In genomic region chr7:29070364-29071168, GRCm38 (mm10) we compare ENCODE assay signal across 11 mouse cellular contexts. TPM values are rescaled to one million over a fixed set of nuclear protein-coding genes. Genes with fewer than 3 reads are reported as not detected.
DNase-seq lines count a peak whose midpoint lies in the region; ATAC-seq lines count a peak whose summit lies in the region.
"Had no signal": no experiment of that assay in that cellular context is flagged by ENCODE, and none has a peak within 500 bp of the region (broad histone marks: within the 10 kb centered on the region; RNA-seq: fewer than 3 reads in every experiment).

No protein-coding gene starts in this region.

- H3K27me3 ChIP-seq in forebrain, embryonic 16.5 days (replicated peaks; ENCODE audit: control insufficient read depth, insufficient read depth, low read length), result no peaks in the 10 kb centered on the region
- peaks cover 46% of the 10 kb centered on the region for H3K27me3 ChIP-seq in liver, embryonic 11.5 days (replicated peaks; ENCODE audit: control insufficient read depth, insufficient read depth, low read length)

- no peak overlapping the region; the same call in 1 of the 2 replicates for H3K9ac ChIP-seq in forebrain, embryonic 16.5 days (replicated peaks; ENCODE audit: low read depth, low read length)
- no peak overlapping the region for H3K9ac ChIP-seq in liver, embryonic 11.5 days (ENCODE audit: low read depth, low read length)
- H3K9ac ChIP-seq: intestine, embryonic 15.5 days; lung, embryonic 14.5 days had no signal

- peak; percentile 45 to 62 for DNase-seq in right cerebral cortex, postnatal 10 days (ENCODE audit: low spot score in 2 of 2)
- no peak for DNase-seq in right cerebral cortex, postnatal 14 days
- DNase-seq in layer of hippocampus, postnatal 36 days, result peak; percentile 38 to 42
- DNase-seq in urinary bladder, adult 18-20 months (ENCODE audit: low spot score in 2 of 2), result no peak
- no peak for DNase-seq in cerebellum, adult 11 months
- no peak for DNase-seq in liver, embryonic 11.5 days (ENCODE audit: low spot score)
- DNase-seq: cerebellum, adult 2 months had no signal

- peaks cover 34% of the 10 kb centered on the region for H3K4me1 ChIP-seq in forebrain, embryonic 16.5 days (replicated peaks; ENCODE audit: control insufficient read depth, insufficient read depth, low read length)
- 0 out of 2 replicates have a peak, but pooled peaks cover 2% of the 10 kb centered on the region for H3K4me1 ChIP-seq in liver, embryonic 11.5 days (replicated peaks; ENCODE audit: control insufficient read depth, insufficient read depth, low read length)

- peak overlapping the region; percentile 48 for H3K4me3 ChIP-seq in forebrain, embryonic 16.5 days (replicated peaks; ENCODE audit: low read length)
- no peak overlapping the region for H3K4me3 ChIP-seq in liver, embryonic 11.5 days (ENCODE audit: low read depth, low read length)
- H3K4me3 ChIP-seq: erythroblast, embryonic 14.5 days had no signal

- peak; percentile 85 for ATAC-seq in forebrain, embryonic 16.5 days
- no peak for ATAC-seq in liver, embryonic 11.5 days (replicated peaks; ENCODE audit: low FRiP score)

- 12% methylated on average over 12 of the region's 12 CpGs for WGBS in forebrain, embryonic 16.5 days
- WGBS in liver, embryonic 11.5 days, result 71% methylated on average over 12 of the region's 12 CpGs

- no peaks in the 10 kb centered on the region for H3K36me3 ChIP-seq in forebrain, embryonic 16.5 days (ENCODE audit: control insufficient read depth, insufficient read depth)
- H3K36me3 ChIP-seq in liver, embryonic 11.5 days (ENCODE audit: control insufficient read depth, insufficient read depth, low read length), result no peaks in the 10 kb centered on the region
- H3K36me3 ChIP-seq: intestine, embryonic 15.5 days had no signal

- peak overlapping the region; percentile 69 for H3K4me2 ChIP-seq in forebrain, embryonic 16.5 days (ENCODE audit: low read length)
- H3K4me2 ChIP-seq in liver, embryonic 11.5 days, result no peak overlapping the region

- H3K27ac ChIP-seq in forebrain, embryonic 16.5 days (ENCODE audit: low read length), result peak overlapping the region; percentile 99
- H3K27ac ChIP-seq in liver, embryonic 11.5 days (ENCODE audit: low read depth, low read length), result no peak overlapping the region
- H3K27ac ChIP-seq: intestine, embryonic 15.5 days had no signal

- H3K9me3 ChIP-seq in forebrain, embryonic 16.5 days (ENCODE audit: control insufficient read depth, low read length), result no peaks in the 10 kb centered on the region
- H3K9me3 ChIP-seq in liver, embryonic 11.5 days (ENCODE audit: control insufficient read depth, low read length), result no peaks in the 10 kb centered on the region
- H3K9me3 ChIP-seq: intestine, embryonic 15.5 days had no signal

RNA-seq across cellular contexts. Expression of gene Ryr1, which starts 54.4 kb away (rescaled TPM):
- 16.1 and 19.7 TPM in 2 replicates for polyA plus RNA-seq in forebrain, embryonic 16.5 days (2015; fragmentation: Nextera tagmentation; extraction: Ambion mirVana)
- total RNA-seq in layer of hippocampus, postnatal 36 days (2021), result 10 to 100 TPM; 13.9 to 17.7 TPM
- 0.52 and 0.71 TPM in 2 replicates for polyA plus RNA-seq in liver, embryonic 11.5 days (2014; fragmentation: Nextera tagmentation; extraction: Ambion mirVana)

Comparison
In these comparisons a context has a peak if more than half of its experiments do, and no peak if none do; other contexts are left out.
1. DNase-seq: peak in right cerebral cortex, postnatal 10 days (2 of 2) and layer of hippocampus, postnatal 36 days (2 of 2); none in right cerebral cortex, postnatal 14 days (single experiment), urinary bladder, adult 18-20 months (0 of 2), cerebellum, adult 11 months (single experiment) and liver, embryonic 11.5 days (single experiment).